Mouse (Mus musculus): Measurements from ENCODE around the gene Shank2.

- no peak for TF ChIP-seq ZC3H11A (IDR thresholded peaks at IDR 0.05; ENCODE audit: borderline replicate concordance, low read depth, low read length)
- TF ChIP-seq HCFC1 (IDR thresholded peaks at IDR 0.05; ENCODE audit: borderline replicate concordance, insufficient read depth, low read length): no peak
- no peak for TF ChIP-seq ZNF384 (IDR thresholded peaks at IDR 0.05; ENCODE audit: low read depth, low read length)
These were observed 45.0 kb upstream of the Shank2 start for GRCm38 (mm10) chr7:143956575-143957295.
